9 mouse cellular contexts compared by ENCODE assay signal in the genomic region with DNA sequence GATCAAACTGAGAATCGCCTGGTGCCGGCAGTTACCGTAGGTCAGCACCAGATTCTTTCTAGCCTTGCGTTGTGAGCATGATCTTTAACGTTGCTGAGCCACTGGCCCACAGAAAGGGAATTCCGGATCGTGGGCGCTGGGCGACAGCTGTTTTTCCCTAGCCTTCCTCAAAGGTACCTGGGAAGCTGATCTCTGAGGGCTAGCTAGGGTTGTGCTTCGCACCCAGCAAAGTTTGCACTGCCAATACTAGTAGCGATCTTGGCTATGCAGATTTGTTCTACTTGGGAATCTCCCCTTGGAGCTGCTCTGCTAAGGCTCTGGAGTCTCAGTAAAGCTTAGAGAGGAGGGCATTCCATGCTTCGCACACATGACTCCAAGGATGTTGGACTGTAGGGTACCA. TPM values are rescaled to one million over a fixed set of nuclear protein-coding genes. Genes with fewer than 3 reads are reported as not detected.
A peak's percentile ranks its signal among the peaks of the same experiment; 100 is the strongest.
DNase-seq lines count a peak whose midpoint lies in the region; ATAC-seq and TF ChIP-seq lines count a peak whose summit lies in the region.
"Had no signal": no experiment of that assay in that cellular context is flagged by ENCODE, and none has a peak within 500 bp of the region (broad histone marks: within the 10 kb centered on the region; RNA-seq: fewer than 3 reads in every experiment).

No protein-coding gene starts in this region.

- peaks cover 32% of the 10 kb centered on the region for H3K4me1 ChIP-seq in lung, embryonic 15.5 days
- peaks cover 13% of the 10 kb centered on the region; the same call in 1 of the 2 replicates for H3K4me1 ChIP-seq in lung, adult 2 months (ENCODE audit: control insufficient read depth, insufficient read depth, low read length)
- peaks cover 33% of the 10 kb centered on the region for H3K4me1 ChIP-seq in limb, embryonic 13.5 days
- peaks cover 11% of the 10 kb centered on the region; the same call in 1 of the 2 replicates for H3K4me1 ChIP-seq in stomach, embryonic 14.5 days (ENCODE audit: control insufficient read depth, insufficient read depth, low read length)

- peaks cover 100% of the 10 kb centered on the region for H3K27me3 ChIP-seq in lung, embryonic 15.5 days
- peaks cover 100% of the 10 kb centered on the region for H3K27me3 ChIP-seq in limb, embryonic 13.5 days
- H3K27me3 ChIP-seq in stomach, embryonic 14.5 days (ENCODE audit: control insufficient read depth, insufficient read depth, low read length): peaks cover 80% of the 10 kb centered on the region

- no peaks in the 10 kb centered on the region for H3K36me3 ChIP-seq in lung, embryonic 15.5 days
- H3K36me3 ChIP-seq in limb, embryonic 13.5 days: no peaks in the 10 kb centered on the region
- H3K36me3 ChIP-seq in stomach, embryonic 14.5 days (ENCODE audit: control insufficient read depth, insufficient read depth, low read length): no peaks in the 10 kb centered on the region

- TF ChIP-seq POLR2A in lung, adult 2 months (IDR thresholded peaks at IDR 0.05; ENCODE audit: borderline replicate concordance, extremely low read depth, low read depth, low read length): no peak

- no peak overlapping the region for H3K9ac ChIP-seq in lung, embryonic 15.5 days
- 0 out of 2 replicates have a peak overlapping the region, but pooled peaks have one; percentile 39 for H3K9ac ChIP-seq in limb, embryonic 13.5 days
- no peak overlapping the region for H3K9ac ChIP-seq in stomach, embryonic 14.5 days (replicated peaks; ENCODE audit: low read depth, low read length)

- no peak overlapping the region for H3K27ac ChIP-seq in lung, embryonic 15.5 days
- no peak overlapping the region for H3K27ac ChIP-seq in limb, embryonic 13.5 days
- no peak overlapping the region for H3K27ac ChIP-seq in stomach, embryonic 14.5 days (ENCODE audit: low read length)
- H3K27ac ChIP-seq: layer of hippocampus, adult 2 months had no signal

- 0% methylated on average over 12 of the region's 12 CpGs for WGBS in lung, embryonic 15.5 days
- 3% methylated on average over 12 of the region's 12 CpGs for whole genome bisulfite sequencing in lung, adult 2 months
- WGBS in limb, embryonic 13.5 days: 1% methylated on average over 12 of the region's 12 CpGs
- WGBS in stomach, embryonic 14.5 days: 3% methylated on average over 12 of the region's 12 CpGs

- DNase-seq in adrenal gland, postnatal 14 days: peak; percentile 3
- DNase-seq in adrenal gland, postnatal 36 days: no peak
- DNase-seq in lung, adult 2 months: no peak
- no peak for DNase-seq in spleen, postnatal 10 days (ENCODE audit: low spot score in 2 of 2)
- no peak for DNase-seq in frontal cortex, postnatal 36 days (ENCODE audit: low spot score in 2 of 2)

- TF ChIP-seq CTCF in lung, adult 2 months (IDR thresholded peaks at IDR 0.05; ENCODE audit: insufficient read depth, low read length): no peak

- H3K9me3 ChIP-seq in lung, embryonic 15.5 days: no peaks in the 10 kb centered on the region
- no peaks in the 10 kb centered on the region for H3K9me3 ChIP-seq in limb, embryonic 13.5 days
- no peaks in the 10 kb centered on the region for H3K9me3 ChIP-seq in stomach, embryonic 14.5 days (ENCODE audit: control insufficient read depth, low read depth, low read length)

- ATAC-seq in lung, embryonic 15.5 days (ENCODE audit: borderline replicate concordance, extremely low read depth, low FRiP score, low TSS enrichment): no peak
- ATAC-seq in limb, embryonic 13.5 days (ENCODE audit: low FRiP score, low read depth): no peak
- no peak for ATAC-seq in stomach, embryonic 14.5 days (ENCODE audit: insufficient number of reproducible peaks, insufficient read depth, low FRiP score, low read depth)

- peak overlapping the region; percentile 17 for H3K4me3 ChIP-seq in lung, embryonic 15.5 days
- no peak overlapping the region for H3K4me3 ChIP-seq in lung, adult 2 months (replicated peaks; ENCODE audit: extremely low read depth, low read depth, low read length)
- H3K4me3 ChIP-seq in limb, embryonic 13.5 days: peak overlapping the region; percentile 40
- H3K4me3 ChIP-seq in stomach, embryonic 14.5 days (ENCODE audit: low read depth, low read length): peak overlapping the region; percentile 15; the same call in 1 of the 2 replicates
- H3K4me3 ChIP-seq: layer of hippocampus, adult 2 months had no signal

- H3K4me2 ChIP-seq in lung, embryonic 15.5 days: peak overlapping the region; percentile 29
- H3K4me2 ChIP-seq in limb, embryonic 13.5 days (replicated peaks): peak overlapping the region; percentile 49
- H3K4me2 ChIP-seq in stomach, embryonic 14.5 days (replicated peaks; ENCODE audit: low read depth, low read length): 0 out of 2 replicates have a peak overlapping the region, but pooled peaks have one; percentile 23

RNA-seq across cellular contexts. Expression of gene Wnt1, which starts 1.6 kb away (rescaled TPM):
- not detected in 2 replicates for total RNA-seq in adrenal gland, postnatal 14 days (2021)
- total RNA-seq in adrenal gland, postnatal 36 days (2021): not detected
- polyA plus RNA-seq in lung, embryonic 15.5 days (2015; fragmentation: Nextera tagmentation; extraction: Ambion mirVana): not detected in 2 replicates
- not detected in 2 replicates for polyA plus RNA-seq in lung, adult 2 months (2012; rRNA removed)
- polyA plus RNA-seq in limb, embryonic 13.5 days (2015; fragmentation: Nextera tagmentation; extraction: Ambion mirVana): not detected in 2 replicates
- not detected in 2 replicates for polyA plus RNA-seq in stomach, embryonic 14.5 days (2014; fragmentation: Nextera tagmentation; extraction: Ambion mirVana)
- total RNA-seq: layer of hippocampus, adult 2 months had no signal

RNA-seq across cellular contexts. Expression of gene Wnt10b, which starts 13.3 kb away (rescaled TPM):
- 0.48 and 0.79 TPM in 2 replicates for total RNA-seq in adrenal gland, postnatal 14 days (2021)
- 1 to 10 TPM; 1.1 to 1.3 TPM for total RNA-seq in adrenal gland, postnatal 36 days (2021)
- 0.10 TPM in 1 of 2 replicates, not detected in the other for polyA plus RNA-seq in lung, embryonic 15.5 days (2015; fragmentation: Nextera tagmentation; extraction: Ambion mirVana)
- 21.8 and 37.4 TPM in 2 replicates for polyA plus RNA-seq in lung, adult 2 months (2012; rRNA removed)
- 2.1 and 2.4 TPM in 2 replicates for polyA plus RNA-seq in limb, embryonic 13.5 days (2015; fragmentation: Nextera tagmentation; extraction: Ambion mirVana)
- not detected in 2 replicates for polyA plus RNA-seq in stomach, embryonic 14.5 days (2014; fragmentation: Nextera tagmentation; extraction: Ambion mirVana)

RNA-seq across cellular contexts. Expression of gene Ddn, which starts 18.1 kb away (rescaled TPM):
- 0.11 TPM in 1 of 2 replicates, not detected in the other for total RNA-seq in adrenal gland, postnatal 14 days (2021)
- total RNA-seq in adrenal gland, postnatal 36 days (2021): under 1 TPM; 0.10 to 0.30 TPM
- 0.04 TPM in 1 of 2 replicates, not detected in the other for polyA plus RNA-seq in lung, embryonic 15.5 days (2015; fragmentation: Nextera tagmentation; extraction: Ambion mirVana)
- 0.21 and 0.31 TPM in 2 replicates for polyA plus RNA-seq in lung, adult 2 months (2012; rRNA removed)
- polyA plus RNA-seq in limb, embryonic 13.5 days (2015; fragmentation: Nextera tagmentation; extraction: Ambion mirVana): 0.05 TPM in 1 of 2 replicates, not detected in the other
- polyA plus RNA-seq in stomach, embryonic 14.5 days (2014; fragmentation: Nextera tagmentation; extraction: Ambion mirVana): not detected in 2 replicates

RNA-seq across cellular contexts. Expression of gene Arf3, which starts 28.2 kb away (rescaled TPM):
- total RNA-seq in adrenal gland, postnatal 14 days (2021): 98.5 and 104 TPM in 2 replicates
- 100 to 1,000 TPM; 132 to 140 TPM for total RNA-seq in adrenal gland, postnatal 36 days (2021)
- 45.7 and 45.8 TPM in 2 replicates for polyA plus RNA-seq in lung, embryonic 15.5 days (2015; fragmentation: Nextera tagmentation; extraction: Ambion mirVana)
- 110 and 166 TPM in 2 replicates for polyA plus RNA-seq in lung, adult 2 months (2012; rRNA removed)
- 39.1 and 41.0 TPM in 2 replicates for polyA plus RNA-seq in limb, embryonic 13.5 days (2015; fragmentation: Nextera tagmentation; extraction: Ambion mirVana)
- polyA plus RNA-seq in stomach, embryonic 14.5 days (2014; fragmentation: Nextera tagmentation; extraction: Ambion mirVana): 33.2 and 34.5 TPM in 2 replicates

RNA-seq across cellular contexts. Expression of gene Prkag1, which starts 40.1 kb away (rescaled TPM):
- 59.1 and 62.5 TPM in 2 replicates for total RNA-seq in adrenal gland, postnatal 14 days (2021)
- total RNA-seq in adrenal gland, postnatal 36 days (2021): 10 to 100 TPM; 68.3 to 87.0 TPM
- 105 and 113 TPM in 2 replicates for polyA plus RNA-seq in lung, embryonic 15.5 days (2015; fragmentation: Nextera tagmentation; extraction: Ambion mirVana)
- 51.0 and 62.8 TPM in 2 replicates for polyA plus RNA-seq in lung, adult 2 months (2012; rRNA removed)
- 93.4 and 94.5 TPM in 2 replicates for polyA plus RNA-seq in limb, embryonic 13.5 days (2015; fragmentation: Nextera tagmentation; extraction: Ambion mirVana)
- polyA plus RNA-seq in stomach, embryonic 14.5 days (2014; fragmentation: Nextera tagmentation; extraction: Ambion mirVana): 76.3 and 80.0 TPM in 2 replicates
